Mouse (Mus musculus) c-Kit-positive CD71-positive TER-119-positive erythroid progenitor cells, embryonic 14.5 days (primary cell): ENCODE data around the gene Mfsd7a.
A peak's percentile ranks its signal among the peaks of the same experiment; 100 is the strongest.

Experiments used
- DNase-seq: peaks from one replicate; pipeline ENCODE4 v3.0.0-alpha.2; 2013; ENCODE audit warnings: low spot score

Mfsd7a gene

GRCm38 (mm10) chr5:108433804-108434587 is 14.7 kb downstream of the Mfsd7a start, which contains the start of gene Atp5k:
Atp5k (minus strand) TSS chr5:108434448.
- DNase-seq = peak; percentile 93

GRCm38 (mm10) chr5:108431196-108431595 is 17.5 kb downstream of the Mfsd7a start:
- DNase-seq = no peak

DNA sequence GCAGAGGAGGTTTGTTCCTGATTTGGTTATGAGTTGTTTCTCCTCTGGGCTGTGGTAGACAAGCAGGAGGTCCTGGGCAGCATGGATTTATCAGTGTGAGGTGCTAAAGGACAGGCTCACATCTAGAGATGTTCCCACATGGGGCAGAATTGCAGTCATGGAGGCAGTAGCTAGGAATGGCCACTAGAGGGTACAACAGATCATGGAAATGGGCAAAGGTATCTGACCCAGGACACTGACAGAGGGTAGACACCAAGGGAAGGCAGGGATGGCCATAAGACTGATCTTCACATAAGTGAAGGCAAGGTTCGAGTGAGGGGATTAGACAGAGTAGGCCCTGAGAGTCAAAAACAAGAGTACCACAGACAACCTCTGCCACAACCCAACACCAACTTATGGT is 21.5 kb downstream of the Mfsd7a start:
- DNase-seq = peak; percentile 64

DNA sequence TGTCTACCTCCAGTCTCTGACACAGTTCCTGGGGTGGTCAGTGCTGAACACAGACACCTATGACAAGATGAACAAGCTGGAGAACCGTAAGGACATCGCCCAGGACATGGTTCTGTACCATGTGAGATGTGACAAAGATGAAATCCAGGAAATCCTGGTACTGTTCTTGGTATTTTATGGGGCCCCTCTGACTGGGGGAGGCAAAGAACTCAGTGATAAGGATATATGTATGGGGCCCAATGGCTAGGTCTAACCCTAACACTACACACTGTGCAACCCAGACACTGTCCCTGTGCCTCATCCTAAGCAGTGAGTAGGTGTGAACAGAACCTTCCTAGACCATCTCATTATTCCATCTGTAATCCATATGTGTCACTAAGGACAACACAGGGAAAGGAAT is 25.3 kb downstream of the Mfsd7a start:
- peak; percentile 64 for DNase-seq

GRCm38 (mm10) chr5:108422741-108423140 is 25.9 kb downstream of the Mfsd7a start:
- DNase-seq = no peak

DNA sequence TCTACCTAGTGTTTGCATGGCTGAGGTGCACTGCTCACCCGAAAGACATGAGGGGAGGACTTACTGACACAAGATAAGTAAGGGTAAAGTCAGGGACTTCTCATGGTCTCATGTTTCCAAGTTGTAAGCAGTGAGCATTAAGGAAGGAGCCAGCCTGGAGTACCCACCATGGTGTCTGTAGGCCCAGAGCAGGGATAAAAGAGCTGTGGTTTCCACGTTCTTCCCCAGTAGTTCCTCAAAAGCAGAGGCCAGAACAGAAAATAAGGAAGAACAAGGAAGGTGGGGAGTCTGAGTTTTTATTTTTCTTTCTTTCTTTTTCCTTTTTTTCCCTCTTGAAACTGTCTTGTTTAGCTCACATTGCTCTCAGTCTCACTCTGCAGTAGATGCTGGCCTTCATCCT is 34.0 kb downstream of the Mfsd7a start:
- no peak for DNase-seq

- DNase-seq = no peak
These were observed 41.7 kb downstream of the Mfsd7a start for GRCm38 (mm10) chr5:108406977-108407376.

DNA sequence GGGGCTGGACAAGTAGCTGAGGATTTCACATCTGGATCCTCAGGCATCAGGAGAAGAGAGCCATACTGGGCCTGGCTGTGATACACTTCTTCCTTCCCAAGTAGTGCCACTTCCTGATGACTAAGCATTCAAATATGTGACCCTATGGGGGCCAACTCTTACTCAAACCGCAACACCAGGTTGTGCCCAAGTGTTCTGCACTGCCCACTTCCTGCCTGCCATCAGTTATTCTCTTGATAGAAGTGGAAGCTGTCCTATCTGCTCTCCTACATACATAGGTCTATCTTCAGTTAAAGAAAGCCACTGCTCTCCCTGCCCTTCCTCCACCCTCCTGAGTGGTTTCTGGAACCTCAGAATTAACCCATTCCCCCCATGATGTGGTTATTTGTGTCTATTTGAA is 43.2 kb downstream of the Mfsd7a start:
- DNase-seq = no peak

GRCm38 (mm10) chr5:108403453-108403852 is 45.2 kb downstream of the Mfsd7a start:
- no peak for DNase-seq
